Mouse (Mus musculus) liver, embryonic 14.5 days (tissue): ENCODE measurements around the gene Tepp.
A peak's percentile ranks its signal among the peaks of the same experiment; 100 is the strongest.

Experiments used
- CTCF ChIP-seq: IDR thresholded peaks from 2 replicates; pipeline ENCODE4 v1.5.1; 2016; ENCODE audit warnings: antibody characterized with exemption, low read depth, control low read depth
- EP300 ChIP-seq: IDR thresholded peaks from 2 replicates; pipeline ENCODE4 v1.6.1; 2016; ENCODE audit warnings: antibody characterized with exemption, low read depth

GRCm38 (mm10) chr8:95346643-95347545 is 36.5 kb downstream of the Tepp start:
- TF ChIP-seq CTCF, result peak; percentile 69
- TF ChIP-seq EP300, result no peak
